Mouse (Mus musculus) hindbrain, embryonic 13.5 days (tissue): ENCODE results near the gene Izumo1. TPM values are rescaled to one million over a fixed set of nuclear protein-coding genes. Genes with fewer than 3 reads are reported as not detected.
A peak's percentile ranks its signal among the peaks of the same experiment; 100 is the strongest.

Experiments
- ATAC-seq: fragments of 200-750 bp; cut with Nextera tagmentation; 2 replicates; pipeline ENCODE4 v1.8.0; 2017; ENCODE audit warnings: moderate TSS enrichment; ENCODE audit not compliant: low FRiP score
- H3K27ac ChIP-seq: fragments of 300-500 bp; sonication (generic); 2 replicates; pipeline ENCODE4 v1.5.1; 2015; ENCODE audit warnings: inconsistent platforms, mild to moderate bottlenecking, moderate library complexity
- H3K27me3 ChIP-seq: fragments of 300-500 bp; sonication (generic); 2 replicates; pipeline ENCODE4 v1.6.1; 2015; ENCODE audit warnings: mild to moderate bottlenecking, inconsistent platforms
- H3K36me3 ChIP-seq: fragments of 300-500 bp; sonication (generic); 2 replicates; pipeline ENCODE4 v1.6.1; 2015; ENCODE audit warnings: mild to moderate bottlenecking, inconsistent platforms
- H3K4me1 ChIP-seq: fragments of 300-500 bp; sonication (generic); replicated peaks from 2 replicates; pipeline ENCODE4 v1.6.1; 2015; ENCODE audit warnings: inconsistent platforms
- H3K4me2 ChIP-seq: fragments of 300-500 bp; sonication (generic); 2 replicates; pipeline ENCODE4 v1.6.1; 2015; ENCODE audit warnings: inconsistent platforms, mild to moderate bottlenecking, moderate library complexity
- H3K4me3 ChIP-seq: fragments of 300-500 bp; sonication (generic); 2 replicates; pipeline ENCODE4 v1.5.1; 2015; ENCODE audit warnings: mild to moderate bottlenecking, inconsistent platforms
- H3K9ac ChIP-seq: fragments of 300-500 bp; sonication (generic); 2 replicates; pipeline ENCODE4 v1.6.1; 2015; ENCODE audit warnings: mild to moderate bottlenecking, inconsistent platforms
- H3K9me3 ChIP-seq: fragments of 300-500 bp; sonication (generic); 2 replicates; pipeline ENCODE4 v1.6.1; 2016; ENCODE audit warnings: inconsistent platforms
- WGBS: fragments of 180-500 bp; shearing (Covaris S2); methylation state at CpG from one replicate; pipeline ENCODE4 v1.1.7; 2015; 5-methylcytosine and 5-hydroxymethylcytosine counted together
- polyA plus RNA-seq: library from polyadenylated mRNA; unstranded; fragments of >200 nt; fragmentation: Nextera tagmentation; extraction: Ambion mirVana; gene quantifications from 2 replicates; pipeline ENCODE4 v1.2.1, GENCODE M21; 2015

Izumo1 gene
- polyA plus RNA-seq, 1 experiment from 2014 or later, result not detected

- no peak overlapping the region for H3K27ac ChIP-seq
- no peak overlapping the region for H3K4me2 ChIP-seq
- H3K36me3 ChIP-seq, result no peaks in the 10 kb centered on the region
- WGBS, result 83% methylated on average over 4 of the region's 4 CpGs
- H3K9ac ChIP-seq, result no peak overlapping the region
- H3K4me3 ChIP-seq, result no peak overlapping the region
- H3K4me1 ChIP-seq, result 0 out of 2 replicates have a peak, but pooled peaks cover 3% of the 10 kb centered on the region
- no peaks in the 10 kb centered on the region for H3K9me3 ChIP-seq
- no peaks in the 10 kb centered on the region for H3K27me3 ChIP-seq
- ATAC-seq, result no peak
Measured at GRCm38 (mm10) chr7:45595176-45595575, 26.4 kb upstream of the Izumo1 start.

- WGBS, result 71% methylated on average over 1 of the region's 1 CpGs
- H3K27me3 ChIP-seq, result no peaks in the 10 kb centered on the region
Measured at GRCm38 (mm10) chr7:45596107-45596506, 25.5 kb upstream of the Izumo1 start.

GRCm38 (mm10) chr7:45597013-45597412, 24.6 kb upstream of the Izumo1 start:
- Histone ChIP-seq H3K4me3 (no peak overlapping the region), H3K4me2 (no peak overlapping the region), H3K27me3 (no peaks in the 10 kb centered on the region), H3K4me1 (0 out of 2 replicates have a peak, but pooled peaks cover 3% of the 10 kb centered on the region), H3K9ac (no peak overlapping the region), H3K9me3 (no peaks in the 10 kb centered on the region), H3K36me3 (no peaks in the 10 kb centered on the region), H3K27ac (no peak overlapping the region)
- no peak for ATAC-seq
- WGBS, result 86% methylated on average over 5 of the region's 5 CpGs

More at GRCm38 (mm10) chr7:45596107-45596506, 25.5 kb upstream of the Izumo1 start:
- Histone ChIP-seq H3K9ac (no peak overlapping the region), H3K4me3 (no peak overlapping the region), H3K27ac (no peak overlapping the region), H3K36me3 (no peaks in the 10 kb centered on the region), H3K4me1 (0 out of 2 replicates have a peak, but pooled peaks cover 3% of the 10 kb centered on the region), H3K9me3 (no peaks in the 10 kb centered on the region), H3K4me2 (no peak overlapping the region)
- ATAC-seq, result no peak

- H3K4me3 ChIP-seq, result no peak overlapping the region
- no peak overlapping the region for H3K27ac ChIP-seq
- no peak overlapping the region for H3K9ac ChIP-seq
- 92% methylated on average over 6 of the region's 6 CpGs for WGBS
- H3K9me3 ChIP-seq, result no peaks in the 10 kb centered on the region
- no peaks in the 10 kb centered on the region for H3K27me3 ChIP-seq
- H3K36me3 ChIP-seq, result no peaks in the 10 kb centered on the region
- H3K4me2 ChIP-seq, result no peak overlapping the region
- H3K4me1 ChIP-seq, result 0 out of 2 replicates have a peak, but pooled peaks cover 3% of the 10 kb centered on the region
- ATAC-seq, result no peak
Measured at GRCm38 (mm10) chr7:45597527-45597926, 24.1 kb upstream of the Izumo1 start.

- no peaks in the 10 kb centered on the region for H3K27me3 ChIP-seq
- WGBS, result 58% methylated on average over 18 of the region's 18 CpGs
- H3K4me2 ChIP-seq, result no peak overlapping the region
- no peak overlapping the region for H3K4me3 ChIP-seq
- ATAC-seq, result no peak
- H3K27ac ChIP-seq, result no peak overlapping the region
- no peak overlapping the region for H3K9ac ChIP-seq
- H3K36me3 ChIP-seq, result no peaks in the 10 kb centered on the region
- H3K4me1 ChIP-seq, result 0 out of 2 replicates have a peak, but pooled peaks cover 3% of the 10 kb centered on the region
- H3K9me3 ChIP-seq, result no peaks in the 10 kb centered on the region
Measured at GRCm38 (mm10) chr7:45598960-45599879, 22.4 kb upstream of the Izumo1 start.

GRCm38 (mm10) chr7:45605704-45606289, 15.8 kb upstream of the Izumo1 start:
- Histone ChIP-seq H3K9me3 (no peaks in the 10 kb centered on the region), H3K4me2 (no peak overlapping the region), H3K27me3 (no peaks in the 10 kb centered on the region), H3K36me3 (no peaks in the 10 kb centered on the region), H3K4me3 (no peak overlapping the region), H3K4me1 (no peaks in the 10 kb centered on the region), H3K9ac (no peak overlapping the region), H3K27ac (no peak overlapping the region)
- 84% methylated on average over 9 of the region's 9 CpGs for WGBS
- no peak for ATAC-seq

- Histone ChIP-seq H3K27ac (no peak overlapping the region), H3K9ac (no peak overlapping the region), H3K4me3 (no peak overlapping the region), H3K4me1 (no peaks in the 10 kb centered on the region), H3K9me3 (no peaks in the 10 kb centered on the region), H3K27me3 (no peaks in the 10 kb centered on the region), H3K4me2 (no peak overlapping the region), H3K36me3 (no peaks in the 10 kb centered on the region)
- ATAC-seq, result no peak
- WGBS, result 77% methylated on average over 1 of the region's 1 CpGs
Measured at GRCm38 (mm10) chr7:45609511-45609910, 12.1 kb upstream of the Izumo1 start.

GRCm38 (mm10) chr7:45616277-45616676, 5.3 kb upstream of the Izumo1 start:
- Histone ChIP-seq H3K36me3 (no peaks in the 10 kb centered on the region), H3K4me2 (no peak overlapping the region), H3K9me3 (no peaks in the 10 kb centered on the region), H3K9ac (no peak overlapping the region), H3K27me3 (peaks cover 51% of the 10 kb centered on the region), H3K27ac (no peak overlapping the region), H3K4me3 (no peak overlapping the region), H3K4me1 (peaks cover 10% of the 10 kb centered on the region)
- 24% methylated on average over 6 of the region's 6 CpGs for WGBS
- no peak for ATAC-seq

GRCm38 (mm10) chr7:45617042-45617695, 4.4 kb upstream of the Izumo1 start, which contains the start of gene Fut1:
TSS of gene Fut1 (plus strand) at chr7:45617289.
- Histone ChIP-seq H3K27me3 (peaks cover 51% of the 10 kb centered on the region), H3K36me3 (no peaks in the 10 kb centered on the region), H3K4me1 (peaks cover 10% of the 10 kb centered on the region), H3K4me3 (peak within 1 kb of the TSS; percentile 19; the same call in 1 of the 2 replicates), H3K4me2 (peak within 1 kb of the TSS; percentile 22), H3K9me3 (no peaks in the 10 kb centered on the region), H3K9ac (peak within 1 kb of the TSS; percentile 46), H3K27ac (no peak within 1 kb of the TSS)
- ATAC-seq, result no peak
- 10% methylated on average over 31 of the region's 31 CpGs for WGBS

GRCm38 (mm10) chr7:45618316-45618715, 3.3 kb upstream of the Izumo1 start:
- WGBS, result 85% methylated on average over 5 of the region's 5 CpGs
- Histone ChIP-seq H3K4me2 (no peak overlapping the region), H3K4me1 (peaks cover 10% of the 10 kb centered on the region), H3K9ac (no peak overlapping the region), H3K27ac (no peak overlapping the region), H3K4me3 (no peak overlapping the region), H3K27me3 (peaks cover 51% of the 10 kb centered on the region), H3K9me3 (no peaks in the 10 kb centered on the region), H3K36me3 (no peaks in the 10 kb centered on the region)
- ATAC-seq, result no peak

- H3K27me3 ChIP-seq, result peaks cover 52% of the 10 kb centered on the region
Measured at GRCm38 (mm10) chr7:45619592-45619991, 2.0 kb upstream of the Izumo1 start.

GRCm38 (mm10) chr7:45623507-45623906, 1.9 kb downstream of the Izumo1 start:
- Histone ChIP-seq H3K9me3 (no peaks in the 10 kb centered on the region), H3K4me1 (peaks cover 13% of the 10 kb centered on the region; the same call in 1 of the 2 replicates), H3K27me3 (peaks cover 41% of the 10 kb centered on the region), H3K4me3 (no peak overlapping the region), H3K4me2 (no peak overlapping the region), H3K27ac (no peak overlapping the region), H3K9ac (no peak overlapping the region), H3K36me3 (no peaks in the 10 kb centered on the region)
- WGBS, result 93% methylated on average over 11 of the region's 11 CpGs
- no peak for ATAC-seq

More at GRCm38 (mm10) chr7:45619592-45619991, 2.0 kb upstream of the Izumo1 start:
- Histone ChIP-seq H3K9ac (no peak overlapping the region), H3K9me3 (no peaks in the 10 kb centered on the region), H3K4me2 (no peak overlapping the region), H3K4me1 (peaks cover 10% of the 10 kb centered on the region), H3K36me3 (no peaks in the 10 kb centered on the region), H3K4me3 (no peak overlapping the region), H3K27ac (no peak overlapping the region)
- no peak for ATAC-seq
- WGBS, result 93% methylated on average over 5 of the region's 5 CpGs
